Mouse (Mus musculus): Measurements from ENCODE around the gene Gm5148.
A peak's percentile ranks its signal among the peaks of the same experiment; 100 is the strongest.

Gm5148 gene

DNA sequence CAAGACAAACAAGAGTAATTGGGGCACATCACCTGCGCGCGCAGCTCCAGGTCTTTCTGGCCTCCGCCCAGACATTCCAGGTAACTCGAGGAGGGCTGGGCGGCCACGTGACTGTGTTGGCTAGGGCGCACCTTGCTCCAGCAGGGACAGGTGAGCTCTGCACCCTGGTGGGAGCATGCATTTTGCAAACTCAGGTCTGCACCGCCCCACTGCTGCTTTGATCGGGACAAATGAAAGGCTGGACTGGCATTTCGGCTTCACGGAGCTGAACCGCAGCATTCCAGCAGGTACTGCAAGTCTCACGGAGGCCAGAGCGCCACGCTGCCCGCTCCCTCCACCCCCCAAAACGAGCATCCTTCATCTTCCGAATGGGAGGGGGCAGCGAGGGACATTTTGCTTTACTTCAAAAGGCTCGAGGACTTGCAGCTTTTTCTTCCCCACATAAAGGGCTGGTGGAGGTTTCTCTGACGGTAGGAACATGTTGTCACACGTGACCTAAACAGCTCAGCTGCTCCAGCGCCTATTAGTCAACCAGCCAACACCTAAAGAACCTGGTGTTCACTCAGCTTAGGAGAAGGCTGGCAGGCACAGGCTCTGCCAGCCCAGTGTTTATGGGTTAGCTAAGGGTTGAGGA, at the start of gene Gm5148:
TSS of gene Gm5148 (minus strand) at position 320 of the 634 bp plus-strand sequence.
- no peak for DNase-seq (ENCODE audit: low read depth)

DNA sequence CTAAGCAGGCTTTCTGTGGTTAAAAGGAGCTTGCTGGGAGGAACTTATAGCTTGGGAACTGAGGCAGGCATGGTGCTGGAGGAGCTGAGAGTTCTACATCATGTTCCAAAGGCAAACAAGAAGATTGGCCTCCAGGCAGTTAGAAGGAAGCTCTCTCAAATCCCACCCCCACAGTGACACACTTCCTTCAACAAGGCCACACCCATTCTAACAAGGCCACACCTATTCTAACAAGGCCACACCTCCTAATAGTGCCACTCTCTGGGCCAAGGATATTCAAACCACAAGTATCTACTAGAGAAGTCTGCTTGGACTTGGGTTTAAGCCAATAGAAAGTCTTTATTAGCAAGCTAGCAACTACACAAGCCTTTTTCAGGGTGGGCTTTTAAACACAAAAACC, 46.7 kb upstream of the Gm5148 start:
- no peak for DNase-seq (ENCODE audit: low read depth)

DNA sequence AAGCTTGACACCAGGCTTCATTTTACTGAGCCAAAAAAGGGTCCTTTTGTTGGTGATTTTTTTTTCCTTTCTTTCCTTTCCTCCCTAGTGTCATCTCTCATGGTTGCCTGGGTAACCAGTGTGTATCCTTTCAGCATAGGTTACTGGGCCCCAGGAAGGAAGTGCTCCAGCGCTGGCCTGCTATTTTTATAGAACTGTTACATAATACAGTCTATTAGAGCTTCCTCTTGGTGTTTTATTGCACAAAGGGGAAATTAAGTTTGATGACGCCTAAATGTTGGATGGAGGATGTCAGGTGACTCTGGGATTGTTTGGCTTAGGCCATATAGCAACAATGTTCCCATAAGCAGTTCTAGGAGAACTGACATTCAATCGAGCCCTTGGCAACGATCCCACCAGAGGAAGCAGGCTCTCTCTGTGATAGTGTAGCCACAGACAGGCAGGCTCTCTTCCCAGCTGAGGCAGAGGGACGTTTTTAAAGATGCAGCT, 45.0 kb upstream of the Gm5148 start:
- DNase-seq (ENCODE audit: low read depth) = peak; percentile 48

DNA sequence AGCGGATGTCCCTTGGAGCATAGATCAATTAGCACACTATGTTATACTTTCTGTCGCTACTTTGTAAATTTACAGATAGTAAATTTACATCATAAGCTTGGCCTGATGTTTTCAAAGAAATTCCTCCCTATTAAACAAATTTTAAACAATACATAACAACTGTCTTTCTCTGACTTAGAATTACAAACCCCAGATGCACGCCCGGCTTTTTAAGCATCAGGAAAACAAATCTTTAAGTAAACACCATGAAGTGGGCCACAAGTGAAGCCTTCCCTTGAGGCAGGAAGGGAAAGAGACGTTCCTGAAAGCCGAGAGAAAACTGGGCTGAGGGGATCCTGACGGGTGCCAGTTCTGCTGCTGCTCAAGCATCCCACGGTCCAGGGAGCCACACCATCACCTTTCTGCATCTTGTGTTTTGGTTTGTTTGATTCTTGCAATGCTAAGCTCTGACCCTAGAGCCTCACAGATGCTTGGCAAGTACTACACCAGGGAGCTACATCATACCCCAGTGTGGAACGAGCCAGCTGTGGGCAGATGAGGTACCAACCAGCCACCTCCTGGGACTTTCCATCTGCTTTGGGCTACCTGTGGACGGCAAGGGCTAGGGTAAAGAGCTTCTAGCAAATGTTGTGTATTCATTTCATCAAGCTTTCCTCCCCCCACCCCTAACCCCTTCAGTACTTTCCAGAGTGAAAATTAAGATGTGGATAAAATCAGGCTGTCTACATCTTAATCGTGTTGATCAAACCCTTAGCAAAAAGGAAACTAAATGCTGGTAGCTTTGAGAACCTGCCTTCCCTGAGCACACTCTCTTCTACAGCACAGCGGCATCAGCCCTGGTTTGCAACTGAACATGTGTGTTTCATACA, 43.1 kb upstream of the Gm5148 start:
- no peak for DNase-seq (ENCODE audit: low read depth)

DNA sequence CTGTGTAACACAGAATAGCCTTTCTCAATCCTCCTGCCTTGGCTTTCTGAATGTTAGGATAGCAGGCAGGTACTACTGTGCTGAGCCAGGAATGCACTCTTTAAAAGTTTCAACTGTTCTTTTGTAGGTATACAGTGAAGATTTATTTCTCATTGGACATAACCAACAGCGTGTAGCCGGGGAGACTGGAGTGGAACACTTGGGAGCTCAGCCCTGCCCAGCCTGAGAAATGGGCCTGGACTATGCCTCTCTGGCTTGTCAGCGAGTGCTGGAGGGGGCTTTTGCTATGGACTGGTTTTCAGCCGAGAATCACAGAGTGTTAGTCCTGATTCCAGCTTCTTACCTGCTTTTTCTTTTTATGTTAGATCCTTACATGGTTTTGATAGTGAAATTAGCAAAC, 42.3 kb upstream of the Gm5148 start:
- DNase-seq (ENCODE audit: low read depth) = no peak

DNA sequence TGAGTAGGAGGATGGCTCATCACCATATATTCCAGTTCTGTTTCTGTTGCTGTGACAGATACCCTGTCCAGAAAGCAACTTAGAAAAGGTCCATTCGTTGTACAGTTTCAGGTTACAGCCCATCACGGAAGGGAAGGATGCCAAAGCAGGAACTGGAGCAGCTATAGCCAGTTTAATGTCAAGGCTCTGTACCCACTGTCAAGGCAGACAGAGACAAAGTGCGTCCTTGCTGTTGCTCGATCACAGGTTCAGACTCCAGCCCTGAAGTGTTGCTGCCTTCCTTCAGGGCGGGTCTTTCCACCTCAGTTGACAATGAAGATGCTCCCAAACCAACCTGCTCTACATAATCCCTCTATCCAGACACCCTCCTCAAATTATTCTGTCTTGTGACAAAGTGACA, 41.7 kb upstream of the Gm5148 start:
- no peak for DNase-seq (ENCODE audit: low read depth)

DNA sequence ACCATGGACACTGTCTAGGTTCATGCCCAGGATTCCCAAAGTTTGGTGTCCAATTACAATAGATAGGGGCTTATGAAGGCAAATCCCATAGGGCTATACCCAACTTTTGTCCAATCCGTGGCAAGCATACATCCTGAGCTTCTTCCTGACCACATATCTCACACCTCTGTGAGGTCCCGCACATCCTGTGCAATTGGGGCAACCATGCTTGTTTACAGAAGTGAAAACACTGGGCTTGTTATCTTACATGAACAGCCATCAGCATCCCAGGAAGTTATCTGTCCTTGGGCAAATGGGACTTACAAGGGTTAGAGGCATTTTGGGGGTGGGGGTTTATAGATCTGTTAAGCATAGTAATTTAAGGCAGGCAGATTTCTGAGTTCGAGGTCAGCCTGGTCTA, 41.0 kb upstream of the Gm5148 start:
- no peak for DNase-seq (ENCODE audit: low read depth)

DNA sequence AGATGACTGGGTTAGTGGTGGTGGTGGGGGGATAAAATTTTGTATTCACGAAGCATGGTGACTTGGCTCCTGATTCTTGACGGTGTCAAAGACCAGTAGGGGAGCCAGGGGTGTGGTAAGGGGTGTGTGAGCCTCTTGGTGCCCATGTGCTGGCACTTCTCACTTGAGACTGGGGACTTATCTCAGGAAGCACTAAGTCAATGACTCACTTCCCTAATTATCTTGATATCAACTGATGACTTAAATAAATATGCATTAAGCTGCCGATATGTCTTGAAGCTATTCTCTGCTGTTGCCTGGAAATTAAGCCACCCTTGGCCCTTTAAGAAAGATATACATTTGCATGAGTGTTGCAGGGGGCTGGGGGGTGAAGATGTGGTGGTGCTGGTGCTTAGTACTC, 38.0 kb upstream of the Gm5148 start:
- DNase-seq (ENCODE audit: low read depth) = no peak

DNA sequence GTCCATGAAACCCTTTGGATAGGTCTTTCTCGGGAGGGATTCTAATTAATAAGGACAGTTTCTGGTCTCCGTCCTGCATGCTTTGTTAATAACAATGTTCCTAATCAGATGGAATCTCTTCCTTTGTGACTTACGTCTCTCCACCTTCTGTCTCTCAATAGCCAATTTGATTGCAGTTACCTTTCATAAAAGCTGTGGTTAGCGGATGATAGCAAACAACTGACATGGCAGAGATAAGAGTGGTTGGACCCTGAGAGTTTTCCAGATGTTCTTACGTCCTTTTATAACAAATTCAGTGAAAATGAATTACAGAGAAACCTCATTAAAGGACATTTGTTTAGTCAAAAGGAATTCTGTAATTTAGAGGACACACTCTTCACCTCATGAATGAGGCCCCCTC, 37.5 kb upstream of the Gm5148 start:
- DNase-seq (ENCODE audit: low read depth) = no peak

DNA sequence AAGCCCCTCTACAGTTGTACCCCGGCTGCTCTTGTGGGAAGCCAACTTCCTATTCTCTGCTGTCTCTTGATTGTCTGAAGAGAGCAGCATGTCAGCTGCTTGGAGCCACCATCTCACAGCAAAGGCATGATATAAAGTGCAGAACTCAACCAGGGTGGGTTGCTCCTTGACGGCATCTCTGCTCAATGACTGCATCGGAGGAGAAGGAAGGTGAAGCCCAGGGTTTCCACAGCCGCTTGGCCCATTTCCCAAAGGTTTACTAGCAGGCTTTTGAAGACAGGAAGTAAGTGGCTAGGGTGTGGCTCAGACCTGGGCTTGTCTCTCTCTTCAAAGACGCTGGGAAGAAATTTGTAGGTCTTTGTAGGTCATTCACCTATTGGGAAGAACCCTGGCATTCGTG, 36.6 kb upstream of the Gm5148 start:
- no peak for DNase-seq (ENCODE audit: low read depth)

DNA sequence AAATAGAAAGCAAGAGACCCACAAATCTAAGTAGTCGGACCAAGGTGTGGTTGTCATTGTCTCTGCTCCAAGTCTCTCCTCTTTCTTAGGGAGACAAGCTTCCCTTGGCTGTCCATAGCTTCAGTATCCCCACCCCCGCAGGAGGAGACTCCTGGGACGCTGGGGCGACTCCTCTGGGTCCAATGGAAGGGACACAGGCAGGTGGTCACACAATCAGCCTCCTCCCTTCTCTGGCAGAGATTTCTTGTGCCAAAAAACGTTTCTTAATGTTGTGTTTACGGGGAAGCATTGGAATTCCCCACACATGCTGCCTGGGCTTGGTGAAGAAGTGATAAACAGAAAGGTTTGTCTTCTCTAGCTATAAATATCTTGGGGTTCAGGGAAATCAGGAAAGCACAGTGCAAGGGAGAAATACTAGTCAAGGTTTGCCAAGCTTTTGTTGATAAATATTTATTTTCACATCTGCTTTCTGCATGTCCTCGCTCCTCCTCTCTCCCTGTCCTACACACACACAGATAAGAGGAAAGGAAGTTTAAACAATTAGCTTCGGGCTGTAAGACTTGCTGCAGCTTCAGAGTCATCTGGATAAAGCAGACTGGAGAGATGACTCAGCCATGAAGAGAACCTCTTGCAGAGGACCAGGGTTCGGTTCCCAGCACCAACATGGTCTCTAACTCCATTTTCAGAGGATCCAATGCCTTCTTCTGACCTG, 34.5 kb upstream of the Gm5148 start:
- no peak for DNase-seq (ENCODE audit: low read depth)

DNA sequence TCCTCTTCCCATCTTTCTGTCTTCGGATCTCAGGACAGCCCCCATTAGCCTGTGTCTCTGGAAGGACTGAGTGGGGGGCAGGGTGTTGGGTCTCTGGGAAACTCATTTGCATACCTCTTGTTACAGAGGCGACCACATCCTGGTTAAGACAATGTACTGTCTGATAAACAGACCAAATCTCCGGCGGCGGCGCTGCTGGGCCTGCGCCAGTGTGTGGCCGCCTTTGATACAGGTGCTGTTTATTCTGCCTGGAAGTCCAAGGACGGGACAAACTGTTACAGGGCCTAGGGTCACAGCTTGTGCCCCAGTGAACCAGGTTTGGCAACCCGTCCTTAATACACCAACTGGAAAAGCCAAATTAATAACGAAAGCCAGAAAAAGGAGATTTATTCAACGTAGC, 33.8 kb upstream of the Gm5148 start:
- no peak for DNase-seq (ENCODE audit: low read depth)

DNA sequence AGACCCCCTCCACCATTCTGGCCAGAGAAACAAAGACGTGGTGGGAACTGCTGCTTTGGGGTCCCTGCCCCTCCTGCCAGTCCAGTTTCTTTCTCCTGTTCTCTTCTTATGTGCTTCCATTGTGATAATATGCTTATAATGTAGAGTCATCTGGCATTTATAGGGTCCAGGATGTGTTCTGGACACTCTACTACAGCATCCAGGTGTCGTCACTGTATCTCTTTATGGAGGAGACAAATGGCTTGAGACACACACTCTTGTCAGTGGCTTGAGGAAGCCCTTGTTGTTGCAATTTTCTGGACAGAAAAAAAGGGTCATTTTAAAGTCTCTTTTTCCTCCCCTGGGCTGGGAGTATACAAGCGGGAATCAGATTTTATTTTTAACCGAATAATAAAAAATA, 33.3 kb upstream of the Gm5148 start:
- no peak for DNase-seq (ENCODE audit: low read depth)

DNA sequence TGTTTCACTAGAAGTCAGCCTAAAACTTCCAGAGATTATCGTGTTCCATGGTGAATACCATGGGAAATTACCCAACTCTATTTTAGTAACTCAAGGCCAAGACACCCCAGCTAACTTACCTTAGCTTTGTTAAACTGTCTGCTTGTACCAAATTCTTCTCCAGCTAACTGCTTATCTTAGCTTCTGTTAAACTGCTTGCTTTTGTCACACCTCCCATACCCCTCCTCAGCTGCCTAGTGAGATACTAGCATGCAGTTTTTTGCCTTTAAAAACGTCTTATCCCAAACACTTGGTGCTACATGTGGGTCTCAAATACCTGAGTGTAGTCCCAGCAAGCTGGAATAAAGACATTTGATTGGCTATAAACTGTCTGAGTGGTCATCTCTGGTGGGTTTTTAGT, 31.7 kb upstream of the Gm5148 start:
- DNase-seq (ENCODE audit: low read depth) = no peak

DNA sequence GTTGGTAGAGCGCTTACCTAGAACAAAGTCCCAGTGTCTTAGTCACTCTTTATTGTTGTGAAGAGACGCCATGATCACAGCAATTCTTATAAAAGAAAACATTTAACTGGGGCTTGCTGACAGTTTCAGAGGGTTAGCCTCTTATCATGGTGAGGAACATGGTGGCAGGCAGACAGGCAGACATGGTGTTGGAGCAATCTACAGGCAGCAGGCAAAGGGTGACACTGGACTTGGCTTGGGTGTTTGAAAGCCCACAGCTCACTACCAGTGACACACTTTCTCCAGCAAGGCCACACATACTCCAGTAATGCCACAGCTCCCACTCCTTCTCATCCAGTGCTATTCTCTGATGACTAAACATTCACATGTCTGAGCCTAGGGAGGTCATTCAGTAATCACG, 30.3 kb upstream of the Gm5148 start:
- no peak for DNase-seq (ENCODE audit: low read depth)

DNA sequence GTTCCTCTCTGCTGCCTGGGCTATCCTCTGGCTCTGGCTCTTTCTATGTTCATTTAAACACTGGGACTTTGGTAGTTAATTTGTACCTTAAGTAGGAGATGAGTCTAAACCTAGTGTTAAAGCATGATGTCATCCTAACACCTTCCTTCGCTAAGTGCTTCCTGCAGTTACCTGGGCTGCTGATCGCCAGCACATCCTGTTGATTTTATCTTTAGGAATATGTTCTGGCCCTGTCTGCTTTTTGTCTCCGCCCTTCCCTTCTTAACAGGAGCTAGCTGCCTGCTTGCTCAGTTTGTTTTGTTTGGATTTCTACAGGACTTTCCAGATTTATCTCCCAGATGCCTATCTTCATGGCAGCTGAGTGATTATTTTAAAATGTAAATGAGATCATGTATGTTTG, 28.9 kb upstream of the Gm5148 start:
- no peak for DNase-seq (ENCODE audit: low read depth)

DNA sequence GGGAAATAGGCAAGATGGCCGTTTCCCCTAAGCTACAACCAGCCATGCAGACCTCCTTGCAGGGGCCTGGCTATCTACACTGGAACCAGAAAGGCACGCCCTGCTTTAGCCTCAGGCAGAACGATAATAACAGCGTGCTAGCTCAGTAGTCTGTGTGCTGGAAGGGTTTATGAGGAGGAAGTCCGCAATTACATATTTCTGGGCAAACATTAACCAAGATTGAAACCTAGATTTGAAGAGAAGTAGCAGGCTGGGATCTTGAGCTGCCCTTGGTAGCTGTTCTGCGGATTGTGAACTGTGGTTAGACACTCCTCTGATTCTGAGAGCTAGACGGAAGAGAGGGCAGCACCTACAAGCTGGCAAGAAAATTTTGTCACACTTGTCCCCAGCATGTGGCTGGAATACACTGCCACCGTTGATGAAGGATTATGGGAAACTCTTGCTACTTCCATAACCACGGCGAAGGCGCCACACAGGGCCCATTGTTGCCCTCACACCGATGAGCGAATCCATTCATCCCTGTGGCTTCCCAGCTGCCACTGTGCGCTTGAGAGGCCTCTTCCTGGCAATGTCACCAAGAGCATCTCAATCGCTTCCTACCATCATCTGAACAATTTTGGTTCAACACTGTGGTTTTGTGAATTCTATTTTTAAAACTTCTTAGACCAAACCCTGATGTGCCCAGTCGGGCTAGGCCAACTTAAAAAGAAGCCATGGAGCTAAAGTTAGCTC, 23.9 kb upstream of the Gm5148 start:
- DNase-seq (ENCODE audit: low read depth) = no peak

DNA sequence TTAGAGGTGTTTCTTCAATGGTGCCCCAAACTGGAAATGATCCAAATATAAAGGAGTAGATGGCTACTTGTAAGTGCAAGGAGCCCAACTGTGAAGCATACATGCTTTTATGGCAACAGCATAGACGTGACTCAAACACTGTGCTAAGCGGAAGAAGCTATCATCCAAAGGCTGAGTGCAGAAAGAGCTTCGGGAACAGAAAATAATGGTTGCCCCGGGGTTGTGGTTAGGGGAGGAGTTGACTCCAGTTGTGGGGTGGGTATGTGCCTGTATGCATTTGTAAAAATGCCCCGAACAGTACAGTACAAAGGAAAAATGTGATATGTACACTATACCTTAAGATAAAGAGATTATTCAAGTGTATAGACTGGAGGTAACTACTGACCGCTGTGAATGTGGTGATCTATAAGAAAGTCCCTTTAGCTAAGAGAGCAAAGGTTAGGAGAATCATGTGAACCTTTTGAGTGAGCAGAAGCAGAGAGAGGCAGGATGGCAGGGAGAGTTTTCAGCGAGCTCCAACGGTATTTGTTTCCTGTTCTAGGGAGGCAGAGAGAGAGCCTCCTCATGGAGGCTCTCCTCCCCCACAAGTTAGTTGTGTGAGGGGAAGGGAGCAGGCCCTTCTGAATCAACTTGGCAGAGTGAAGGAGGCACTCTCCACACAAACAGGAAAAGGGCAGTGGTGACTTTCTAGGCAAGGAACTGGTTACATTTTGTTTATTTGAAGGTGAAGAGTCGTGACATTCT, 23.1 kb upstream of the Gm5148 start:
- no peak for DNase-seq (ENCODE audit: low read depth)

DNA sequence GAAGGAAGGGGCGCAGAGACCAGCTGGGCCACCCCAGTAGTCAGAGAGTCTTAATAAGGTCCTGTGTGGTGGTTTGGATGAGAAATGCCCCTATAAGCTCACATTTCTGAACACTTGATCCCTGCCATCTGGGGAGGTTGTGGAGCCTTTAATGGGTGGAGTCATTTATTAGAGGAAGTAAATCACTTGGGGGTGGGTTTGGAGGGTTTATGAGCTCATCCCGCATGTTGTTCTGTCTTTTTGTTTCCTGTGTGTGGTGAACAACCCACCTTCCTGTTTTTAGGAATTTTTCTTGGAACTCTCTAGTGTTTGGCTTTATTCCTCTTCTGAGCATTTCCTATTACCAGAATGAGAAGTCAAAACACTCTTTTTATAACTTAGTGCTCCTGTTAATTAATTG, 19.8 kb upstream of the Gm5148 start:
- DNase-seq (ENCODE audit: low read depth) = no peak

DNA sequence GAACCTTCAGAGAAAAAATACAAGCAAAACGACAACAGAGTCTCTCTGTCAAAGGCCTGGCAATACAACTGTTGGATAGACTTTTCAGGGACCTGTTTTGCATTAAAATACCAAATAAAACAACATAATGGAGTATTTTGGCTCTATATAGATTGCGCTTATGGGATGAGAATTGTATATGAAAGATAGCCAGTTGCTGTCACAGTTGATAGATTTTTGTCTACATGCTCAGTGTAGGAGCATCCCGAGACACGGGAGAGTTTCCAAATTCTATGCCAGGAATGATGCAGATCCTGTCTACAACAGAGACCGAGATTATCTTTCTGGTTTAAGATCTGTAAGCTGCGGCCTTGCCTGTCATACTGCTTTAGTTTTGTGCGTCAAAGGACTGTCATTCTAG, 15.7 kb upstream of the Gm5148 start:
- no peak for DNase-seq (ENCODE audit: low read depth)

DNA sequence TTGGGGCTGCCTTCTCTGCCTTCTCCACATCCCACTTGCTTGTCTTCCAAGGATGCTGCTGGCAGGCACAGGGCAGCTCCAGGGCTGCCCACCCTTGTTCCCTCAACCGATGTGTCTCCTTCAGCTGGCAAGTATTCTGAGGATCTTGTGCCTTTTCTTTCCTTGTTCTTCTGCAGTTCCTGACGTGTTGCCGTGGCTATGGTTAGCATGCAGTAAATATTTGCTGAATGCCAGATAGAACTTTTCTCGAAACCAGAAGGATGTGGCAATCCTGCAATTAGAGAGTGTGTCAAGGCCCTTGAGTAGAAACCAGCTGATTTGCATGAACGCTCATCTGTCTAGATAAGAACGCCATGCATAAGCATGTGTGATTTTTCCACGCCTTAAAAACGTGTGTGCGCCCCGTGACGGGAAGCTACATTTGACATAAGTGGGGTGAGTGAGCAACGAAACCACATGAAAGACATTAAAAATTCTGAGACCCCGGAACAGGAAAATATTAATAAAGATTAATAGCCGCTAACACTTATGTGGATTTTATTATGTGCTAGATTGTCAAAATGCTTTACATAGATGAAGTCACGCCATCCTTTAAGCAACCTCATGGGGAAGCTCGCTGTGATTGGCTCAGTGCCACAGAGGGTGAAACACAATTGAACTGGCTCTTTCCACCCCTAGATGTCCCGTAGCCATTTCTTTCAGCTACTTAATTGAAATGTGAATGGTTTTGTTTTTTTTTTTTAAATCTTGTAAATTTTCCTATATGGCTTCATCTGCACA, 14.1 kb upstream of the Gm5148 start:
- no peak for DNase-seq (ENCODE audit: low read depth)
